Mouse (Mus musculus): ENCODE results near the gene Apip. TPM values are rescaled to one million over a fixed set of nuclear protein-coding genes. Genes with fewer than 3 reads are reported as not detected.

Gene Apip
- polyA plus RNA-seq (2017; shearing (Covaris generic)): 10 to 100 TPM; 27.2 to 40.5 TPM

- peak; percentile 98 for ATAC-seq
These were observed at the start of gene Apip, which contains the start of gene Pdhx for GRCm38 (mm10) chr2:103073219-103073982. Gene Apip, plus strand, starts transcription at chr2:103073675. Gene Pdhx, minus strand, starts transcription at chr2:103073513.

GRCm38 (mm10) chr2:103037831-103038230, 35.6 kb upstream of the Apip start:
- no peak for ATAC-seq

GRCm38 (mm10) chr2:103040896-103041295, 32.6 kb upstream of the Apip start:
- no peak for ATAC-seq

GRCm38 (mm10) chr2:103045286-103045685, 28.2 kb upstream of the Apip start:
- ATAC-seq: no peak

GRCm38 (mm10) chr2:103051937-103052893, 21.3 kb upstream of the Apip start:
- no peak for ATAC-seq

- ATAC-seq: no peak
These were observed 17.7 kb upstream of the Apip start for GRCm38 (mm10) chr2:103055820-103056219.

- ATAC-seq: no peak
These were observed 15.2 kb upstream of the Apip start for GRCm38 (mm10) chr2:103058266-103058665.

- ATAC-seq: peak; percentile 61
These were observed 10.6 kb upstream of the Apip start for GRCm38 (mm10) chr2:103062865-103063264.

- ATAC-seq: no peak
These were observed 6.6 kb upstream of the Apip start for GRCm38 (mm10) chr2:103066683-103067551.

GRCm38 (mm10) chr2:103067552-103068207, 5.8 kb upstream of the Apip start:
- no peak for ATAC-seq

GRCm38 (mm10) chr2:103068602-103069001, 4.9 kb upstream of the Apip start:
- no peak for ATAC-seq

GRCm38 (mm10) chr2:103069752-103070405, 3.6 kb upstream of the Apip start:
- no peak for ATAC-seq

GRCm38 (mm10) chr2:103070586-103070985, 2.9 kb upstream of the Apip start:
- no peak for ATAC-seq

- ATAC-seq: no peak
These were observed 7.6 kb downstream of the Apip start for GRCm38 (mm10) chr2:103081117-103081516.

GRCm38 (mm10) chr2:103081706-103082105, 8.2 kb downstream of the Apip start:
- no peak for ATAC-seq

GRCm38 (mm10) chr2:103082853-103083252, 9.4 kb downstream of the Apip start:
- no peak for ATAC-seq

- peak; percentile 56 for ATAC-seq
These were observed 11.0 kb downstream of the Apip start for GRCm38 (mm10) chr2:103084451-103084850.

- no peak for ATAC-seq
These were observed 12.2 kb downstream of the Apip start for GRCm38 (mm10) chr2:103085633-103086032.

- ATAC-seq: peak; percentile 49
These were observed 13.0 kb downstream of the Apip start for GRCm38 (mm10) chr2:103086432-103086831.

GRCm38 (mm10) chr2:103088099-103088498, 14.6 kb downstream of the Apip start:
- ATAC-seq: no peak

GRCm38 (mm10) chr2:103089521-103089920, 16.0 kb downstream of the Apip start:
- ATAC-seq: no peak
